Mouse (Mus musculus) heart, postnatal 0 days (tissue): ENCODE data around the gene D430042O09Rik.

Source experiments
- CTCF ChIP-seq: IDR thresholded peaks from 2 replicates; pipeline ENCODE4 v1.5.1; 2016; ENCODE audit warnings: antibody characterized with exemption, control low read depth, low read depth
- EP300 ChIP-seq: IDR thresholded peaks from 2 replicates; pipeline ENCODE4 v1.6.1; 2016; ENCODE audit warnings: antibody characterized with exemption, low read depth

GRCm38 (mm10) chr7:125764373-125764772 is 56.7 kb downstream of the D430042O09Rik start:
- TF ChIP-seq CTCF: no peak
- 0 out of 2 replicates have a peak, but pooled peaks have one; percentile 39 for TF ChIP-seq EP300
